Mouse (Mus musculus): ENCODE results near the gene Lifr.

DNA sequence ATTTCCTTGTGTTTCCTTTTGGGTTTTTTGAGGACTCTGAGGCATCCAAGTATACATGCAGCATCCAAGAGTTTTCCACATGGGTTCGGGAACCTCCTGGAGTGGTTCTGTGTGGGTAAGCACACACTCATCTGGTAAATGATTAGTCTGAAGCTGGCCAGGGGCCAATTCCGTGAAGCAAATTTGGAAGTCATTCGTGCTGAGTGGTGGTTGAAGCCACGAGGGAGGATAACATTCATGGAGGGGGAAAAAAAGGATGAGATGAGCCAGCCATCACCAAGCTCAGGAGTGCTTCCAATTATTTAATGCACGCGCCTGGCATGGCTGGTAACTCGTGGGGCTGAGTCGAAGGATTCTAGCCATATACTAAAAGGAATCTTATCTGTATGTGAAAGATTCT, 56.1 kb downstream of the Lifr start:
- no peak for TF ChIP-seq CTCF (IDR thresholded peaks at IDR 0.05; ENCODE audit: extremely low read depth, insufficient read depth, insufficient read length, insufficient replicate concordance)
- no peak for TF ChIP-seq POLR2A (IDR thresholded peaks at IDR 0.05; ENCODE audit: low read depth, low read length)

All from spleen, adult 2 months (tissue).